Mouse (Mus musculus) inflammation-experienced regulatory T-cells, adult 6 months (primary cell): ENCODE data around the gene Tmem256. TPM values are rescaled to one million over a fixed set of nuclear protein-coding genes. Genes with fewer than 3 reads are reported as not detected.

ENCODE experiments used
- ATAC-seq: one replicate; pipeline ENCODE4 v1.8.0; 2017
- polyA plus RNA-seq, 3 experiments: library from polyadenylated mRNA; unstranded; fragments of 100-300 nt; shearing (Covaris generic); gene quantifications; one replicate each; pipeline ENCODE4 v1.2.1; 2017

Tmem256 gene
- polyA plus RNA-seq, 3 experiments from 2014 or later: 124 to 157 (median 131) TPM

- no peak for ATAC-seq
Measured at GRCm38 (mm10) chr11:69884663-69885062, 46.3 kb downstream of the Tmem256 start.

GRCm38 (mm10) chr11:69886907-69887635 is 48.8 kb downstream of the Tmem256 start:
- no peak for ATAC-seq

Other genes with a start within 250 kb of the Tmem256 start
- gene Atp1b2, start 232.6 kb upstream of the Tmem256 start, polyA plus RNA-seq: under 1 TPM in 1 of 3 experiments, not detected in 2; 0.17 TPM
- gene Shbg, start 220.6 kb upstream of the Tmem256 start, polyA plus RNA-seq: under 1 TPM in 1 of 3 experiments, not detected in 2; 0.40 TPM
- not detected for gene Sat2, start 216.5 kb upstream of the Tmem256 start, polyA plus RNA-seq
- gene Fxr2, start 205.5 kb upstream of the Tmem256 start, polyA plus RNA-seq: 1 to 10 TPM; 7.6 to 9.3 (median 9.1) TPM
- gene Sox15, start 183.2 kb upstream of the Tmem256 start, polyA plus RNA-seq: not detected
- gene Mpdu1, start 175.9 kb upstream of the Tmem256 start, polyA plus RNA-seq: 10 to 100 TPM; 30.3 to 55.1 (median 52.5) TPM
- gene Cd68, start 172.4 kb upstream of the Tmem256 start, polyA plus RNA-seq: 10 to 100 TPM in 1 of 3 experiments, 1 to 10 TPM in 2; 3.8 to 21.2 (median 4.5) TPM
- 100 to 1,000 TPM; 156 to 375 (median 178) TPM for gene Eif4a1, start 166.1 kb upstream of the Tmem256 start, polyA plus RNA-seq
- gene Senp3, start 156.4 kb upstream of the Tmem256 start, polyA plus RNA-seq: 10 to 100 TPM; 21.8 to 38.0 (median 32.0) TPM
- not detected for gene Tnfsf13, start 152.7 kb upstream of the Tmem256 start, polyA plus RNA-seq
- not detected for gene Tnfsf12, start 142.7 kb upstream of the Tmem256 start, polyA plus RNA-seq
- not detected for gene Tnfsfm13, start 142.4 kb upstream of the Tmem256 start, polyA plus RNA-seq
- gene Polr2a, start 79.9 kb upstream of the Tmem256 start, polyA plus RNA-seq: 10 to 100 TPM; 27.3 to 28.4 (median 27.7) TPM
- not detected for gene Slc35g3, start 76.5 kb upstream of the Tmem256 start, polyA plus RNA-seq
- 10 to 100 TPM in 2 of 3 experiments, 1 to 10 TPM in 1; 4.3 to 13.9 (median 11.8) TPM for gene Zbtb4, start 72.6 kb upstream of the Tmem256 start, polyA plus RNA-seq
- 1 to 10 TPM; 1.7 to 2.5 (median 1.8) TPM for gene Chrnb1, start 42.6 kb upstream of the Tmem256 start, polyA plus RNA-seq
- not detected for gene Fgf11, start 36.7 kb upstream of the Tmem256 start, polyA plus RNA-seq
- not detected for gene Tmem102, start 32.9 kb upstream of the Tmem256 start, polyA plus RNA-seq
- gene Gm39566, start 23.2 kb upstream of the Tmem256 start, polyA plus RNA-seq: not detected
- gene Spem2, start 20.0 kb upstream of the Tmem256 start, polyA plus RNA-seq: not detected
- gene Spem1, start 16.3 kb upstream of the Tmem256 start, polyA plus RNA-seq: not detected
- gene Nlgn2, start 730 bp upstream of the Tmem256 start, polyA plus RNA-seq: 1 to 10 TPM in 2 of 3 experiments, under 1 TPM in 1; 0.60 to 2.5 (median 1.2) TPM
- 10 to 100 TPM in 2 of 3 experiments, 1 to 10 TPM in 1; 7.3 to 20.2 (median 17.7) TPM for gene Plscr3, start 7.9 kb downstream of the Tmem256 start, polyA plus RNA-seq
- gene Tnk1, start 20.2 kb downstream of the Tmem256 start, polyA plus RNA-seq: under 1 TPM in 1 of 3 experiments, not detected in 2; 0.19 TPM
- gene Tmem95, start 39.5 kb downstream of the Tmem256 start, polyA plus RNA-seq: not detected
- gene Kctd11, start 42.9 kb downstream of the Tmem256 start, polyA plus RNA-seq: 1 to 10 TPM in 1 of 3 experiments, under 1 TPM in 2; 0.58 to 1.5 (median 0.59) TPM
- gene Acap1, start 57.0 kb downstream of the Tmem256 start, polyA plus RNA-seq: 100 to 1,000 TPM; 229 to 289 (median 266) TPM
- under 1 TPM; 0.39 to 0.98 (median 0.63) TPM for gene 2810408A11Rik, start 62.5 kb downstream of the Tmem256 start, polyA plus RNA-seq
- gene Neurl4, start 62.6 kb downstream of the Tmem256 start, polyA plus RNA-seq: 1 to 10 TPM; 5.2 to 9.6 (median 9.0) TPM
- gene Gps2, start 75.4 kb downstream of the Tmem256 start, polyA plus RNA-seq: 100 to 1,000 TPM in 2 of 3 experiments, 10 to 100 TPM in 1; 91.9 to 128 (median 122) TPM
- 1,000 to 10,000 TPM; 1,103 to 1,192 (median 1,160) TPM for gene Eif5a, start 83.4 kb downstream of the Tmem256 start, polyA plus RNA-seq
- gene Ybx2, start 97.3 kb downstream of the Tmem256 start, polyA plus RNA-seq: not detected
- gene Slc2a4, start 109.7 kb downstream of the Tmem256 start, polyA plus RNA-seq: not detected
- 1 to 10 TPM in 1 of 3 experiments, not detected in 2; 1.1 TPM for gene Cldn7, start 126.3 kb downstream of the Tmem256 start, polyA plus RNA-seq
- 10 to 100 TPM; 25.8 to 35.6 (median 29.3) TPM for gene Ctdnep1, start 142.6 kb downstream of the Tmem256 start, polyA plus RNA-seq
- gene Elp5, start 144.0 kb downstream of the Tmem256 start, polyA plus RNA-seq: 10 to 100 TPM; 61.5 to 78.3 (median 68.5) TPM
- 100 to 1,000 TPM; 352 to 384 (median 366) TPM for gene Gabarap, start 152.6 kb downstream of the Tmem256 start, polyA plus RNA-seq
- 10 to 100 TPM; 32.7 to 38.3 (median 36.0) TPM for gene Phf23, start 157.3 kb downstream of the Tmem256 start, polyA plus RNA-seq
- 1 to 10 TPM; 2.5 to 5.0 (median 4.9) TPM for gene Dvl2, start 162.1 kb downstream of the Tmem256 start, polyA plus RNA-seq
- gene Acadvl, start 176.9 kb downstream of the Tmem256 start, polyA plus RNA-seq: 100 to 1,000 TPM; 110 to 132 (median 128) TPM
- gene Dlg4, start 178.4 kb downstream of the Tmem256 start, polyA plus RNA-seq: 10 to 100 TPM in 2 of 3 experiments, 1 to 10 TPM in 1; 7.1 to 14.6 (median 11.2) TPM
- gene Asgr1, start 215.6 kb downstream of the Tmem256 start, polyA plus RNA-seq: not detected